Mouse (Mus musculus) C2C12 (cell line): ENCODE data around the gene Tdrkh. TPM values are rescaled to one million over a fixed set of nuclear protein-coding genes. Genes with fewer than 3 reads are reported as not detected.
A peak's percentile ranks its signal among the peaks of the same experiment; 100 is the strongest.

Experiments used
- H3K27me3 ChIP-seq: one replicate; pipeline ENCODE4 v1.6.1; 2011; ENCODE audit not compliant: control insufficient read depth, insufficient read depth, insufficient read length
- H3K36me3 ChIP-seq: one replicate; pipeline ENCODE4 v1.6.1; 2011; ENCODE audit not compliant: control insufficient read depth, insufficient read depth
- H3K4me3 ChIP-seq: one replicate; pipeline ENCODE4 v1.5.1; 2011; ENCODE audit warnings: mild to moderate bottlenecking, control low read depth; ENCODE audit not compliant: poor library complexity, insufficient read depth, severe bottlenecking
- H3K79me2 ChIP-seq: one replicate; pipeline ENCODE4 v1.6.1; 2011; ENCODE audit not compliant: control insufficient read depth, insufficient read depth
- H3K79me3 ChIP-seq: one replicate; pipeline ENCODE4 v1.6.1; 2011; ENCODE audit warnings: low read depth, control low read depth
- H3ac ChIP-seq: one replicate; pipeline ENCODE3; 2011; ENCODE audit warnings: low read depth; ENCODE audit not compliant: control insufficient read depth, insufficient read length
- CEBPB ChIP-seq: IDR thresholded peaks from one replicate; pipeline ENCODE4 v1.6.1; 2011; ENCODE audit warnings: low read depth, mild to moderate bottlenecking, control low read depth, moderate library complexity
- CTCF ChIP-seq: IDR thresholded peaks from one replicate; pipeline ENCODE4 v1.5.1; 2011; ENCODE audit not compliant: control insufficient read depth, insufficient read depth, insufficient read length
- FOSL1 ChIP-seq: IDR thresholded peaks from one replicate; pipeline ENCODE4 v1.8.0; 2011; ENCODE audit warnings: mild to moderate bottlenecking, low read length; ENCODE audit not compliant: poor library complexity, insufficient read depth, severe bottlenecking
- MAX ChIP-seq: IDR thresholded peaks from one replicate; pipeline ENCODE4 v1.6.1; 2011; ENCODE audit warnings: mild to moderate bottlenecking, control low read depth
- MYOD1 ChIP-seq: IDR thresholded peaks from one replicate; pipeline ENCODE4 v1.6.1; 2011; ENCODE audit warnings: low read depth; ENCODE audit not compliant: control insufficient read depth, insufficient read length
- MYOG ChIP-seq: IDR thresholded peaks from one replicate; pipeline ENCODE4 v1.6.1; 2011; ENCODE audit not compliant: control insufficient read depth, insufficient read length; ENCODE audit errors: extremely low read depth
- USF1 ChIP-seq: IDR thresholded peaks from one replicate; pipeline ENCODE4 v1.6.1; 2011; ENCODE audit warnings: low read depth, mild to moderate bottlenecking, control low read depth, moderate library complexity
- polyA plus RNA-seq: library from polyadenylated mRNA; unstranded; fragments of >200 nt; fragmentation: generic; extraction: Trizol; gene quantifications from one replicate; pipeline ENCODE4 v1.2.1, GENCODE M21; 2012; ENCODE audit warnings: missing spikeins

Tdrkh gene
- polyA plus RNA-seq, 1 experiment, result 7.5 TPM

DNA sequence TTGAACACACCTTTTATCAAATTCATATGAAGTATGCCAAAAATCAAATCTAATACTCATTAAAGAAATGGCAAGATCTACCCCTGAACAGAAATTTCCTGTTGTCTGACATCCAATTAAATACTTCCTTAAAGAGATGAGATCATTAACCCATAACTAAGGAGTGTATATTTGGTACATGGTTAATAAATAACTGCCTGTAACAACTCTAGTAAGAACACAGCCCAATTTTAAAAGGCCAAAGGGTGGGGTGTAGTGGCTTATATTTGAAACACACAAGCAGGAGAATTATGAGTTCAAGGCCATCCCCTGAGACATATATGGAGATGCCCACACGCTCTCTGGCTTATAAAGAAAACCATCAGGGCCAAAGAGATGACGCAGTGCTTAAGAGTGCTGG is 36.3 kb downstream of the Tdrkh start:
- H3K79me3 ChIP-seq, result peaks cover 5% of the 10 kb centered on the region
- H3ac ChIP-seq, result no peak overlapping the region
- H3K4me3 ChIP-seq, result no peak overlapping the region
- peaks cover 12% of the 10 kb centered on the region for H3K79me2 ChIP-seq
- no peaks in the 10 kb centered on the region for H3K27me3 ChIP-seq
- peaks cover 52% of the 10 kb centered on the region for H3K36me3 ChIP-seq
- TF ChIP-seq MYOG (no peak), CTCF (no peak), MYOD1 (no peak), MAX (no peak), USF1 (no peak), FOSL1 (no peak), CEBPB (no peak)

- H3ac ChIP-seq, result no peak overlapping the region
- no peak overlapping the region for H3K4me3 ChIP-seq
- no peaks in the 10 kb centered on the region for H3K79me2 ChIP-seq
- TF ChIP-seq FOSL1 (no peak), CTCF (peak; percentile 30)
- no peaks in the 10 kb centered on the region for H3K27me3 ChIP-seq
- no peaks in the 10 kb centered on the region for H3K36me3 ChIP-seq
- H3K79me3 ChIP-seq, result no peaks in the 10 kb centered on the region
Observed at GRCm38 (mm10) chr3:94456529-94457000, 43.5 kb downstream of the Tdrkh start.

DNA sequence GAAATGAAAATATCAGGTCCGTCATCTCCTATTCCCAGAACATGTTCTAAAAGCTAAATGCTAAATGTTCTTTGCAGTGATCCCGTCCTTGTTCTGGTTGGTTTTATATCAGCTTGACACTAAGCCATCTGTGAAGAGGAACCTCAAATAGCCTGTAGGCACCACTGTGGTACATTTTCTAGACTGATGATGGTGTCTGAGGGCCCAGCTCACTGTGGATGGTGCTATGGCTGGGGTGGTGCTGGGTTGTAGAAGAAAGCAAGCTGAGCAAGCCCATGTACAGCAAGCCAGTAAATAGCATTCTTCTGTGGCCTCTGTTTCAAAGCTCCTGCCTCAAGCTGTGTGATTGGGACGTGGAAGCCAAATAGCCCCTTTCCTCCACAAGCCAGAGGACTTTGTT is 44.0 kb downstream of the Tdrkh start:
- no peaks in the 10 kb centered on the region for H3K79me3 ChIP-seq
- H3K27me3 ChIP-seq, result no peaks in the 10 kb centered on the region
- no peak overlapping the region for H3ac ChIP-seq
- no peaks in the 10 kb centered on the region for H3K79me2 ChIP-seq
- TF ChIP-seq CTCF, result no peak
- TF ChIP-seq MAX, result no peak
- no peak for TF ChIP-seq FOSL1
- H3K36me3 ChIP-seq, result no peaks in the 10 kb centered on the region
- H3K4me3 ChIP-seq, result no peak overlapping the region

DNA sequence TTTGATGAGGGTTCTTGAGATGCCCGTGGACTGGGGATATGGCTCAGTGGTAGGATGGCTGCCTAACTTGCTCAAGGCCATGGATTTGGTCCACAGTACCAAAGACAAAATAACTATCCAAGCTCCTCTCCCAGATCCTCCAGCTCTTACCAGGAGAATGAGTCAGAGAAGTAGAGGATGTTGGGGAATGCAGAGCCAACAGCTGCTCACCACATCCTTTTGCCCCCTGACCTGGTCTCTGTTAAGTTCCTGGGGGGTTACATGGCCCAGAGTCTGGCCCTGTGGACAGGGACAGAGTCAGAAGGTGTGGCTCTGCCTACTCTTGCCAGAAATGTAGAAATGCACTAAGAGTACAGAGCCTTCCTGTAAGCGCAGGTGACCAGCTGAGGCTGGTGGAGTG is 46.8 kb downstream of the Tdrkh start:
- H3ac ChIP-seq, result no peak overlapping the region
- no peaks in the 10 kb centered on the region for H3K79me2 ChIP-seq
- H3K79me3 ChIP-seq, result no peaks in the 10 kb centered on the region
- no peaks in the 10 kb centered on the region for H3K27me3 ChIP-seq
- H3K36me3 ChIP-seq, result no peaks in the 10 kb centered on the region
- TF ChIP-seq MAX, result no peak
- peak; percentile 48 for TF ChIP-seq MYOD1
- no peak for TF ChIP-seq CTCF
- TF ChIP-seq FOSL1, result no peak
- TF ChIP-seq MYOG, result no peak
- no peak overlapping the region for H3K4me3 ChIP-seq

- Histone ChIP-seq H3K36me3 (no peaks in the 10 kb centered on the region), H3K79me2 (no peaks in the 10 kb centered on the region), H3K4me3 (no peak overlapping the region), H3K27me3 (peaks cover 3% of the 10 kb centered on the region), H3K79me3 (no peaks in the 10 kb centered on the region), H3ac (no peak overlapping the region)
- TF ChIP-seq USF1 (no peak), FOSL1 (no peak), MYOG (no peak), CEBPB (no peak), MAX (no peak), CTCF (no peak), MYOD1 (no peak)
Observed at GRCm38 (mm10) chr3:94463926-94464578, 51.0 kb downstream of the Tdrkh start.

GRCm38 (mm10) chr3:94465632-94466430 is 52.8 kb downstream of the Tdrkh start:
- no peaks in the 10 kb centered on the region for H3K36me3 ChIP-seq
- H3K27me3 ChIP-seq, result peaks cover 3% of the 10 kb centered on the region
- no peaks in the 10 kb centered on the region for H3K79me3 ChIP-seq
- H3K79me2 ChIP-seq, result no peaks in the 10 kb centered on the region
- no peak overlapping the region for H3ac ChIP-seq
- no peak overlapping the region for H3K4me3 ChIP-seq
- TF ChIP-seq FOSL1 (no peak), MAX (no peak), USF1 (no peak), MYOD1 (no peak), CEBPB (no peak)
